Comparison of ENCODE assay signal across 8 mouse cellular contexts in the genomic region with DNA sequence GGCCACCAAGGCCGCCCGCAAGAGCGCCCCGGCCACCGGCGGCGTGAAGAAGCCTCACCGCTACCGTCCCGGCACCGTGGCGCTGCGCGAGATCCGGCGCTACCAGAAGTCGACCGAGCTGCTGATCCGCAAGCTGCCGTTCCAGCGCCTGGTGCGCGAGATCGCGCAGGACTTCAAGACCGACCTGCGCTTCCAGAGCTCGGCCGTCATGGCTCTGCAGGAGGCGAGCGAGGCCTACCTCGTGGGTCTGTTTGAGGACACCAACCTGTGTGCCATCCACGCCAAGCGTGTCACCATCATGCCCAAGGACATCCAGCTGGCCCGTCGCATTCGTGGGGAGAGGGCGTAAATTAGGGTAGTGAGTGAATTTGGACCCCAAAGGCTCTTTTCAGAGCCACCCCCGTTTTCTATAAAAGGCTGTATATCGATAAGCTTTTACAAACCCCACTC. TPM values are rescaled to one million over a fixed set of nuclear protein-coding genes. Genes with fewer than 3 reads are reported as not detected.
A peak's percentile ranks its signal among the peaks of the same experiment; 100 is the strongest.
DNase-seq lines count a peak whose midpoint lies in the region; ATAC-seq and TF ChIP-seq lines count a peak whose summit lies in the region.
"Not testable (repeated sequence)": the region's sequence is repeated elsewhere in the genome, so short reads cannot be mapped to it uniquely, and the experiment has no call there.

No protein-coding gene starts in this region.

- H3K9me3 ChIP-seq in forebrain, embryonic 14.5 days (replicated peaks; ENCODE audit: control insufficient read depth, low read length); hindbrain, embryonic 10.5 days; kidney, postnatal 0 days (replicated peaks; ENCODE audit: low read length); liver, embryonic 15.5 days (replicated peaks); midbrain, embryonic 16.5 days (replicated peaks; ENCODE audit: control insufficient read depth, low read length, poor library complexity, severe bottlenecking); stomach, embryonic 14.5 days (ENCODE audit: control insufficient read depth, low read depth, low read length): not testable (repeated sequence)

- TF ChIP-seq POLR2A in cerebellum, adult 2 months (IDR thresholded peaks at IDR 0.05; ENCODE audit: borderline replicate concordance, insufficient read depth, low read length): not testable (repeated sequence)

- DNase-seq in cerebellum, adult 2 months: peak in 1 of 2 experiments; percentile 32
- not testable (repeated sequence) for DNase-seq in forebrain, embryonic 14.5 days (ENCODE audit: low spot score); hindbrain, embryonic 10.5 days (ENCODE audit: low spot score); kidney, postnatal 0 days (ENCODE audit: low spot score)

- H3K27me3 ChIP-seq in C2C12 (ENCODE audit: control insufficient read depth, insufficient read depth, insufficient read length); cerebellum, adult 2 months (ENCODE audit: control insufficient read depth, insufficient read depth, low read length); forebrain, embryonic 14.5 days (replicated peaks; ENCODE audit: control insufficient read depth, insufficient read depth, low read length); hindbrain, embryonic 10.5 days (ENCODE audit: insufficient read depth, poor library complexity, severe bottlenecking); kidney, postnatal 0 days (ENCODE audit: insufficient read depth, low read length); liver, embryonic 15.5 days; midbrain, embryonic 16.5 days (ENCODE audit: control insufficient read depth, insufficient read depth, low read depth, low read length); stomach, embryonic 14.5 days (ENCODE audit: control insufficient read depth, insufficient read depth, low read length): not testable (repeated sequence)

- not testable (repeated sequence) for H3K79me2 ChIP-seq in C2C12 (ENCODE audit: control insufficient read depth, insufficient read depth)

- H3K9ac ChIP-seq in forebrain, embryonic 14.5 days (ENCODE audit: low read length): peak overlapping the region; percentile 74
- H3K9ac ChIP-seq in kidney, postnatal 0 days (ENCODE audit: low read depth, low read length): peak overlapping the region; percentile 53; the same call in 1 of the 2 replicates
- H3K9ac ChIP-seq in liver, embryonic 15.5 days: peak overlapping the region; percentile 77
- peak overlapping the region; percentile 60 for H3K9ac ChIP-seq in midbrain, embryonic 16.5 days (ENCODE audit: low read depth, low read length)
- peak overlapping the region; percentile 69 for H3K9ac ChIP-seq in stomach, embryonic 14.5 days (replicated peaks; ENCODE audit: low read depth, low read length)

- not testable (repeated sequence) for H3K4me1 ChIP-seq in cerebellum, adult 2 months (ENCODE audit: control insufficient read depth, insufficient read depth, low read length)
- H3K4me1 ChIP-seq in forebrain, embryonic 14.5 days (ENCODE audit: control insufficient read depth, insufficient read depth, low read length): peaks cover 29% of the 10 kb centered on the region
- H3K4me1 ChIP-seq in hindbrain, embryonic 10.5 days (replicated peaks): peaks cover 36% of the 10 kb centered on the region
- H3K4me1 ChIP-seq in kidney, postnatal 0 days (replicated peaks; ENCODE audit: insufficient read depth, low read length): peaks cover 13% of the 10 kb centered on the region; the same call in 1 of the 2 replicates
- H3K4me1 ChIP-seq in liver, embryonic 15.5 days (replicated peaks): peaks cover 42% of the 10 kb centered on the region
- H3K4me1 ChIP-seq in midbrain, embryonic 16.5 days (ENCODE audit: control insufficient read depth, insufficient read depth, low read length): peaks cover 25% of the 10 kb centered on the region
- H3K4me1 ChIP-seq in stomach, embryonic 14.5 days (ENCODE audit: control insufficient read depth, insufficient read depth, low read length): peaks cover 10% of the 10 kb centered on the region; the same call in 1 of the 2 replicates

- not testable (repeated sequence) for H3K27ac ChIP-seq in cerebellum, adult 2 months (ENCODE audit: insufficient read depth, low read length)
- peak overlapping the region; percentile 78 for H3K27ac ChIP-seq in forebrain, embryonic 14.5 days (ENCODE audit: low read depth, low read length)
- H3K27ac ChIP-seq in hindbrain, embryonic 10.5 days: peak overlapping the region; percentile 93
- H3K27ac ChIP-seq in kidney, postnatal 0 days: peak overlapping the region; percentile 75
- peak overlapping the region; percentile 96 for H3K27ac ChIP-seq in liver, embryonic 15.5 days (replicated peaks)
- H3K27ac ChIP-seq in midbrain, embryonic 16.5 days (ENCODE audit: low read length): peak overlapping the region; percentile 75
- H3K27ac ChIP-seq in stomach, embryonic 14.5 days (ENCODE audit: low read length): peak overlapping the region; percentile 84

- WGBS in cerebellum, adult 2 months: 14% methylated on average over 13 of the region's 40 CpGs
- 0% methylated on average over 8 of the region's 40 CpGs for WGBS in forebrain, embryonic 14.5 days
- under 1% methylated on average over 17 of the region's 40 CpGs for WGBS in hindbrain, embryonic 10.5 days
- 0% methylated on average over 9 of the region's 40 CpGs for WGBS in kidney, postnatal 0 days
- under 1% methylated on average over 14 of the region's 40 CpGs for WGBS in liver, embryonic 15.5 days (ENCODE audit: insufficient replicate concordance)
- 0% methylated on average over 9 of the region's 40 CpGs for WGBS in midbrain, embryonic 16.5 days
- WGBS in stomach, embryonic 14.5 days: 1% methylated on average over 8 of the region's 40 CpGs

- peak overlapping the region; percentile 35 for H3K4me3 ChIP-seq in C2C12 (ENCODE audit: insufficient read depth, poor library complexity, severe bottlenecking)
- peak overlapping the region; percentile 44 for H3K4me3 ChIP-seq in cerebellum, adult 2 months (replicated peaks; ENCODE audit: insufficient read depth, low read depth, low read length)
- H3K4me3 ChIP-seq in forebrain, embryonic 14.5 days (ENCODE audit: low read depth, low read length): peak overlapping the region; percentile 37
- H3K4me3 ChIP-seq in hindbrain, embryonic 10.5 days: peak overlapping the region; percentile 62
- H3K4me3 ChIP-seq in kidney, postnatal 0 days (replicated peaks; ENCODE audit: low read depth, low read length): peak overlapping the region; percentile 32
- H3K4me3 ChIP-seq in liver, embryonic 15.5 days (replicated peaks): peak overlapping the region; percentile 64
- H3K4me3 ChIP-seq in midbrain, embryonic 16.5 days (ENCODE audit: low read depth, low read length): peak overlapping the region; percentile 40
- H3K4me3 ChIP-seq in stomach, embryonic 14.5 days (ENCODE audit: low read depth, low read length): peak overlapping the region; percentile 42

- H3ac ChIP-seq in C2C12 (ENCODE audit: control insufficient read depth, insufficient read length, low read depth): peak overlapping the region; percentile 34

- peak overlapping the region; percentile 77 for H3K4me2 ChIP-seq in forebrain, embryonic 14.5 days (ENCODE audit: low read length)
- H3K4me2 ChIP-seq in kidney, postnatal 0 days (ENCODE audit: low read length): peak overlapping the region; percentile 59
- peak overlapping the region; percentile 77 for H3K4me2 ChIP-seq in liver, embryonic 15.5 days
- H3K4me2 ChIP-seq in midbrain, embryonic 16.5 days (ENCODE audit: low read length): peak overlapping the region; percentile 78
- H3K4me2 ChIP-seq in stomach, embryonic 14.5 days (replicated peaks; ENCODE audit: low read depth, low read length): peak overlapping the region; percentile 60

- not testable (repeated sequence) for H3K79me3 ChIP-seq in C2C12 (ENCODE audit: low read depth)

- TF ChIP-seq CTCF in C2C12 (IDR thresholded peaks at IDR 0.05; ENCODE audit: control insufficient read depth, insufficient read depth, insufficient read length); cerebellum, adult 2 months (IDR thresholded peaks at IDR 0.05; ENCODE audit: borderline replicate concordance, insufficient read depth, low read depth, low read length); kidney, postnatal 0 days (IDR thresholded peaks at IDR 0.05; ENCODE audit: low read depth): not testable (repeated sequence)

- not testable (repeated sequence) for H3K36me3 ChIP-seq in C2C12 (ENCODE audit: control insufficient read depth, insufficient read depth); forebrain, embryonic 14.5 days (ENCODE audit: control insufficient read depth, insufficient read depth, low read length); hindbrain, embryonic 10.5 days; kidney, postnatal 0 days (ENCODE audit: insufficient read depth, low read length); liver, embryonic 15.5 days (replicated peaks); midbrain, embryonic 16.5 days (ENCODE audit: control insufficient read depth, insufficient read depth, low read length); stomach, embryonic 14.5 days (ENCODE audit: control insufficient read depth, insufficient read depth, low read length)

- ATAC-seq in forebrain, embryonic 14.5 days; kidney, postnatal 0 days (replicated peaks; ENCODE audit: low FRiP score, low read depth); liver, embryonic 15.5 days (ENCODE audit: insufficient read depth); midbrain, embryonic 16.5 days; stomach, embryonic 14.5 days (ENCODE audit: insufficient number of reproducible peaks, insufficient read depth, low FRiP score, low read depth): not testable (repeated sequence)

RNA-seq across cellular contexts. Expression of a gene that starts 0.3 kb away (rescaled TPM):
- polyA plus RNA-seq in C2C12 (2012; fragmentation: generic; extraction: Trizol): 1.9 TPM
- 2.0 and 2.8 TPM in 2 replicates for polyA plus RNA-seq in cerebellum, adult 2 months (2012; rRNA removed)
- 5.8 and 5.9 TPM in 2 replicates for polyA plus RNA-seq in forebrain, embryonic 14.5 days (2014; fragmentation: Nextera tagmentation; extraction: Ambion mirVana)
- 4.8 and 10.9 TPM in 2 replicates for polyA plus RNA-seq in hindbrain, embryonic 10.5 days (2016; fragmentation: Nextera tagmentation; extraction: Ambion mirVana)
- polyA plus RNA-seq in kidney, postnatal 0 days (2015; fragmentation: Nextera tagmentation; extraction: Ambion mirVana): 2.6 and 4.2 TPM in 2 replicates
- polyA plus RNA-seq in liver, embryonic 15.5 days (2015; fragmentation: Nextera tagmentation; extraction: Ambion mirVana): 6.0 and 7.4 TPM in 2 replicates
- polyA plus RNA-seq in midbrain, embryonic 16.5 days (2015; fragmentation: Nextera tagmentation; extraction: Ambion mirVana): 0.53 and 0.60 TPM in 2 replicates
- 11.2 and 16.2 TPM in 2 replicates for polyA plus RNA-seq in stomach, embryonic 14.5 days (2014; fragmentation: Nextera tagmentation; extraction: Ambion mirVana)

RNA-seq across cellular contexts. Expression of a gene that starts 1.7 kb away (rescaled TPM):
- 0.73 TPM for polyA plus RNA-seq in C2C12 (2012; fragmentation: generic; extraction: Trizol)
- polyA plus RNA-seq in cerebellum, adult 2 months (2012; rRNA removed): 1.2 and 1.9 TPM in 2 replicates
- polyA plus RNA-seq in forebrain, embryonic 14.5 days (2014; fragmentation: Nextera tagmentation; extraction: Ambion mirVana): 2.2 and 3.2 TPM in 2 replicates
- 1.8 and 2.2 TPM in 2 replicates for polyA plus RNA-seq in hindbrain, embryonic 10.5 days (2016; fragmentation: Nextera tagmentation; extraction: Ambion mirVana)
- 0.27 and 0.76 TPM in 2 replicates for polyA plus RNA-seq in kidney, postnatal 0 days (2015; fragmentation: Nextera tagmentation; extraction: Ambion mirVana)
- 3.6 and 4.1 TPM in 2 replicates for polyA plus RNA-seq in liver, embryonic 15.5 days (2015; fragmentation: Nextera tagmentation; extraction: Ambion mirVana)
- polyA plus RNA-seq in midbrain, embryonic 16.5 days (2015; fragmentation: Nextera tagmentation; extraction: Ambion mirVana): not detected in 2 replicates
- 4.1 and 6.2 TPM in 2 replicates for polyA plus RNA-seq in stomach, embryonic 14.5 days (2014; fragmentation: Nextera tagmentation; extraction: Ambion mirVana)

RNA-seq across cellular contexts. Expression of a gene that starts 1.9 kb away (rescaled TPM):
- polyA plus RNA-seq in C2C12 (2012; fragmentation: generic; extraction: Trizol): 4.5 TPM
- polyA plus RNA-seq in cerebellum, adult 2 months (2012; rRNA removed): 0.65 and 0.98 TPM in 2 replicates
- polyA plus RNA-seq in forebrain, embryonic 14.5 days (2014; fragmentation: Nextera tagmentation; extraction: Ambion mirVana): 1.2 and 3.9 TPM in 2 replicates
- polyA plus RNA-seq in hindbrain, embryonic 10.5 days (2016; fragmentation: Nextera tagmentation; extraction: Ambion mirVana): 4.7 and 5.1 TPM in 2 replicates
- 3.4 TPM in 2 replicates for polyA plus RNA-seq in kidney, postnatal 0 days (2015; fragmentation: Nextera tagmentation; extraction: Ambion mirVana)
- 4.0 and 6.7 TPM in 2 replicates for polyA plus RNA-seq in liver, embryonic 15.5 days (2015; fragmentation: Nextera tagmentation; extraction: Ambion mirVana)
- polyA plus RNA-seq in midbrain, embryonic 16.5 days (2015; fragmentation: Nextera tagmentation; extraction: Ambion mirVana): not detected in 2 replicates
- polyA plus RNA-seq in stomach, embryonic 14.5 days (2014; fragmentation: Nextera tagmentation; extraction: Ambion mirVana): 7.1 and 7.3 TPM in 2 replicates

RNA-seq across cellular contexts. Expression of a gene that starts 4.7 kb away (rescaled TPM):
- polyA plus RNA-seq in C2C12 (2012; fragmentation: generic; extraction: Trizol): 9.9 TPM
- polyA plus RNA-seq in cerebellum, adult 2 months (2012; rRNA removed): 7.3 and 9.3 TPM in 2 replicates
- polyA plus RNA-seq in forebrain, embryonic 14.5 days (2014; fragmentation: Nextera tagmentation; extraction: Ambion mirVana): 2.3 and 4.3 TPM in 2 replicates
- 7.0 and 7.3 TPM in 2 replicates for polyA plus RNA-seq in hindbrain, embryonic 10.5 days (2016; fragmentation: Nextera tagmentation; extraction: Ambion mirVana)
- polyA plus RNA-seq in kidney, postnatal 0 days (2015; fragmentation: Nextera tagmentation; extraction: Ambion mirVana): 3.4 and 4.1 TPM in 2 replicates
- 10.0 and 11.6 TPM in 2 replicates for polyA plus RNA-seq in liver, embryonic 15.5 days (2015; fragmentation: Nextera tagmentation; extraction: Ambion mirVana)
- polyA plus RNA-seq in midbrain, embryonic 16.5 days (2015; fragmentation: Nextera tagmentation; extraction: Ambion mirVana): 0.36 and 0.86 TPM in 2 replicates
- 11.0 and 12.6 TPM in 2 replicates for polyA plus RNA-seq in stomach, embryonic 14.5 days (2014; fragmentation: Nextera tagmentation; extraction: Ambion mirVana)

RNA-seq across cellular contexts. Expression of a gene that starts 4.9 kb away (rescaled TPM):
- polyA plus RNA-seq in C2C12 (2012; fragmentation: generic; extraction: Trizol): 12.6 TPM
- polyA plus RNA-seq in cerebellum, adult 2 months (2012; rRNA removed): 0.33 and 0.60 TPM in 2 replicates
- 65.4 and 105 TPM in 2 replicates for polyA plus RNA-seq in forebrain, embryonic 14.5 days (2014; fragmentation: Nextera tagmentation; extraction: Ambion mirVana)
- polyA plus RNA-seq in hindbrain, embryonic 10.5 days (2016; fragmentation: Nextera tagmentation; extraction: Ambion mirVana): 102 and 103 TPM in 2 replicates
- polyA plus RNA-seq in kidney, postnatal 0 days (2015; fragmentation: Nextera tagmentation; extraction: Ambion mirVana): 42.2 and 50.2 TPM in 2 replicates
- 75.0 and 100 TPM in 2 replicates for polyA plus RNA-seq in liver, embryonic 15.5 days (2015; fragmentation: Nextera tagmentation; extraction: Ambion mirVana)
- polyA plus RNA-seq in midbrain, embryonic 16.5 days (2015; fragmentation: Nextera tagmentation; extraction: Ambion mirVana): 7.7 and 11.6 TPM in 2 replicates
- 92.6 and 109 TPM in 2 replicates for polyA plus RNA-seq in stomach, embryonic 14.5 days (2014; fragmentation: Nextera tagmentation; extraction: Ambion mirVana)
